Mouse (Mus musculus) small intestine, adult 2 months (tissue): ENCODE results near the gene Gsta4. TPM values are rescaled to one million over a fixed set of nuclear protein-coding genes. Genes with fewer than 3 reads are reported as not detected.

Experiments
- H3K27ac ChIP-seq: fragments of 200-500 bp; 2 replicates; pipeline ENCODE4 v1.5.1; 2012; ENCODE audit warnings: low read depth, low read length, control low read depth, inconsistent platforms; ENCODE audit not compliant: insufficient read depth
- H3K27me3 ChIP-seq: fragments of 200-500 bp; 2 replicates; pipeline ENCODE4 v1.6.1; 2012; ENCODE audit warnings: mild to moderate bottlenecking, moderate library complexity, low read length, inconsistent platforms; ENCODE audit not compliant: control insufficient read depth, insufficient read depth
- H3K36me3 ChIP-seq: fragments of 200-500 bp; 2 replicates; pipeline ENCODE4 v1.6.1; 2012; ENCODE audit warnings: mild to moderate bottlenecking, low read length, control low read depth, inconsistent platforms; ENCODE audit not compliant: control insufficient read depth, insufficient read depth
- H3K4me1 ChIP-seq: fragments of 200-500 bp; 2 replicates; pipeline ENCODE4 v1.6.1; 2012; ENCODE audit warnings: low read length, inconsistent platforms, mixed read lengths; ENCODE audit not compliant: control insufficient read depth, insufficient read depth, insufficient read length
- H3K4me3 ChIP-seq: fragments of 200-500 bp; 2 replicates; pipeline ENCODE4 v1.5.1; 2012; ENCODE audit warnings: low read depth, mild to moderate bottlenecking, control low read depth, inconsistent platforms, low read length, moderate library complexity
- CTCF ChIP-seq: fragments of 200-500 bp; IDR thresholded peaks from 2 replicates; pipeline ENCODE4 v1.5.1; 2012; ENCODE audit warnings: low read depth, mild to moderate bottlenecking, control low read depth, inconsistent platforms, low read length, moderate library complexity, mixed read lengths; ENCODE audit not compliant: insufficient replicate concordance, insufficient read length; ENCODE audit errors: extremely low read depth
- POLR2A ChIP-seq: fragments of 200-500 bp; IDR thresholded peaks from 2 replicates; pipeline ENCODE4 v1.6.1; 2012; ENCODE audit warnings: low read depth, mild to moderate bottlenecking, control low read depth, inconsistent platforms, low read length, moderate library complexity
- WGBS: fragments of 180-500 bp; shearing (Covaris S2); methylation state at CpG from one replicate; pipeline ENCODE4 v1.1.7; 2018; 5-methylcytosine and 5-hydroxymethylcytosine counted together
- polyA plus RNA-seq: library from polyadenylated mRNA; depleted of rRNA; stranded (reverse); fragments of >200 nt; gene quantifications from 2 replicates; pipeline ENCODE4 v1.2.3, GENCODE M21; 2012

Gsta4 gene
- polyA plus RNA-seq, 1 experiment: 6.3 TPM

DNA sequence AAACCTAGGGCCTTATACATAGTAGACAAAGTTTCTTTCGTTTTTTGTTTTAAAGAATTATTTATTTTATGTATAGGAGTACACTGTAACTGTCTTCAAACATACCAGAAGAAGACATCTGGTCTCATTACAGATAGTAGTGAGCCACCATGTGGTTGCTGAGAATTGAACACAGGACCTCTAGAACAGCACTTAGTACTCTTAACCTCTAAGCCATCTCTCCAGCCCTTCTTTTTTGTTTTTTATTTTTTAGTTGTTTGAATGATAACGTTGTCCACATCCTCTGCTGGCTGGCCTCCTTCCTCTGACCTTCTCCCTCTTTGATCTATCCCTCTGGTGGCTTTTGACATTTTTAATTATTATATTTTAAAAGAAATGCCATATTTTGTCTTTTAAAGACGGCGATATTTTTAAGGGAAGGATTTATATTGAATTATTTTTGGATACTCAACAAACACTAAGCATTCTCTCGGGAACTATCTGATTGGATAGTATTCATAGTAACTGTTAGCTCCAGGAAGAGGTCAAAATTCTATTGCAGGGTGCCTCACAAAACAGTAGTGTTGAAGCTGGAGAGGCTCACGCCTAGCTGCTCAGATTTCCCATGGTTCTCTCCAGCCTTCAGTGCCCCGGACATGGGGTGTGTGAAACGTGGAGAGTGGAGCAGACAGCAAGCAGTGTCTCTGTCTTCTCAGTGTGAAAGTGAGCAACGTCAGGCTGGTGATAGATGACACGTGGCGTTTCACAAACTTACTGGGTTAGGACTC lies 28.2 kb upstream of the Gsta4 start:
- Histone ChIP-seq H3K27me3 (no peaks in the 10 kb centered on the region), H3K4me3 (no peak overlapping the region), H3K36me3 (peaks cover 40% of the 10 kb centered on the region), H3K4me1 (peaks cover 3% of the 10 kb centered on the region; the same call in 1 of the 2 replicates), H3K27ac (no peak overlapping the region)
- whole genome bisulfite sequencing: 83% methylated on average over 11 of the region's 11 CpGs
- TF ChIP-seq CTCF: no peak
- TF ChIP-seq POLR2A: no peak

DNA sequence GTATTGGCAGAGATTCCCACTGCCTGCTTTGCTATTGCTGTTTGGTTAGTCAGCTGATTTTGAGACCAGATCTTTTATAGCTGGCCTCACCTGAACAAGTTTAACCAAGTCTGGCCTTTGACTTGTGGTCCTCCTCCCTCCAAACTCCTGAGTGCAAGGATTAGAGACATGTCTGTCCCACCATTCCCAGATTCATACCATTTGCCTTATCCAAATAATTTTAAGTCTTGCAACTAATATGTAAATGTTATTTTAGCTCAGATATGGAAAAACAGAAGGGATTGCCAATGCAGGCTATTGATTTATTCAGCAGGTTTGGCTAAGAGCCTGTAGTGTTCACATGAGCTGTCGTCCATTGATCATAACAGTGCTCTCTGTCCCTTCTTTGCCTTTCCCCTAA lies 25.4 kb upstream of the Gsta4 start:
- Histone ChIP-seq H3K4me1 (no peaks in the 10 kb centered on the region), H3K4me3 (no peak overlapping the region), H3K27me3 (no peaks in the 10 kb centered on the region), H3K36me3 (peaks cover 62% of the 10 kb centered on the region), H3K27ac (no peak overlapping the region)
- 84% methylated on average over 1 of the region's 1 CpGs for WGBS
- no peak for TF ChIP-seq CTCF
- TF ChIP-seq POLR2A: no peak

DNA sequence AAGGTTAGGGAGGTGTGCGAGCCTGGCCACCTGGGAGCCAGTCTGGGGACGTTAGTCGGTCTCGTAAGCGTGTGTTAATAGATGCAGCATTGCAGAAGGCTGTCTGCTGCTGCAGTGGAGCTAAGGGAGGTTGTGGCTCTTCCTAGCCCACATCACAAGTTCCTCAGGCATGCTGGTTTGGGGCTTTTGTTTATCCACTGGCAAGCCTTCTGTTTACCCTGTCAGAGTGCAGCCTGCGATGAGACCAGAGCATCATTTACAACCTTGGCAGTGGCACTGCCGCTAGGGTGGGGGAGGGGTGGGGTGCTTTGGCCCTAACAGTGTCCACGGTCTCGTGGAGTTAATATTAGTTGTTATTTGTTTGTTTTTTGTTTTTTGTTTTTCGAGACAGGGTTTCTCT lies 19.3 kb upstream of the Gsta4 start:
- no peaks in the 10 kb centered on the region for H3K27me3 ChIP-seq
- H3K36me3 ChIP-seq: peaks cover 57% of the 10 kb centered on the region
- WGBS: 77% methylated on average over 10 of the region's 10 CpGs
- H3K4me1 ChIP-seq: no peaks in the 10 kb centered on the region
- no peak overlapping the region for H3K27ac ChIP-seq
- H3K4me3 ChIP-seq: no peak overlapping the region
- TF ChIP-seq POLR2A: no peak
- TF ChIP-seq CTCF: no peak

DNA sequence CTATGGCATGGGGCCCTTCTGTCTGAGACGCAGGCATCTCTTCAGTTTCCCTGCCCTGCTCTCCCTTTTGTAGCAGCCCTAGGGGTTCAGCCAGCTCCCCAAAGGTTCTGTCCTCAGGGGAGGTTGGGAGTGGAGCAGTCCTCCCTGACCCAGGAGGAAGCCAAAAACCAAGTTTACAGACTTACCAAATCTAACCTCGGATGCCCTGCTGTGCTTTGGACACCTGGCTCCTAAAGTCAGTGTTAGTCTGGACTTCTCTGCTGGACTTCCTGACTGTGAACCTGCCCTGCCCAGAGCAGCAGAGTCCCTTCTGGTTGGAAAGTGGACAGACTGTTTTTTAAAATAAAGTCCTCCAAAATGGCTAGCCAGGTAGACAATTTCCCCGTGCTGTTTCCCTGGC lies 17.8 kb upstream of the Gsta4 start:
- Histone ChIP-seq H3K36me3 (peaks cover 50% of the 10 kb centered on the region), H3K27ac (no peak overlapping the region), H3K4me3 (no peak overlapping the region), H3K4me1 (no peaks in the 10 kb centered on the region), H3K27me3 (no peaks in the 10 kb centered on the region)
- WGBS: 92% methylated on average over 3 of the region's 3 CpGs
- no peak for TF ChIP-seq CTCF

GRCm38 (mm10) chr9:78165454-78165853 lies 17.1 kb upstream of the Gsta4 start:
- TF ChIP-seq POLR2A (no peak), CTCF (no peak)
- 96% methylated on average over 6 of the region's 6 CpGs for WGBS
- H3K36me3 ChIP-seq: peaks cover 46% of the 10 kb centered on the region

GRCm38 (mm10) chr9:78166694-78167452 lies 15.7 kb upstream of the Gsta4 start:
- 68% methylated on average over 19 of the region's 19 CpGs for WGBS
- no peak overlapping the region for H3K4me3 ChIP-seq
- no peak overlapping the region for H3K27ac ChIP-seq
- H3K36me3 ChIP-seq: peaks cover 35% of the 10 kb centered on the region
- TF ChIP-seq POLR2A (no peak), CTCF (no peak)
- no peaks in the 10 kb centered on the region for H3K4me1 ChIP-seq
- no peaks in the 10 kb centered on the region for H3K27me3 ChIP-seq

More at GRCm38 (mm10) chr9:78165454-78165853, 17.1 kb upstream of the Gsta4 start:
- Histone ChIP-seq H3K4me1 (no peaks in the 10 kb centered on the region), H3K4me3 (no peak overlapping the region), H3K27ac (no peak overlapping the region), H3K27me3 (no peaks in the 10 kb centered on the region)

GRCm38 (mm10) chr9:78167453-78167969 lies 15.1 kb upstream of the Gsta4 start:
- Histone ChIP-seq H3K27me3 (no peaks in the 10 kb centered on the region), H3K36me3 (peaks cover 31% of the 10 kb centered on the region), H3K4me1 (no peaks in the 10 kb centered on the region), H3K27ac (no peak overlapping the region), H3K4me3 (no peak overlapping the region)
- no peak for TF ChIP-seq POLR2A
- TF ChIP-seq CTCF: no peak
- 95% methylated on average over 19 of the region's 19 CpGs for WGBS
